Mouse (Mus musculus) embryonic facial prominence, embryonic 15.5 days (tissue): ENCODE measurements at regions not wholly inside any gene's neighbourhood (a gene's known extent, or its start where the extent isn't known, plus 50 kb on each side); places are given as distances from the start of the nearest gene placed in this dataset. TPM values are rescaled to one million over a fixed set of nuclear protein-coding genes. Genes with fewer than 3 reads are reported as not detected.

ENCODE experiments used
- microRNA-seq: library from miRNA; unstranded; fragments of <30 nt; microRNA quantifications from one replicate; pipeline ENCODE4, GENCODE M21; 2016; ENCODE audit warnings: borderline number of aligned reads

Small RNAs in the stretch of these regions (microRNA-seq; reads per million reads assigned to microRNA genes)
- gene Gm22030 = not detected
